Mouse (Mus musculus): ENCODE data around the gene Slc22a14.

- TF ChIP-seq CTCF (IDR thresholded peaks at IDR 0.05; ENCODE audit: extremely low read depth, insufficient read depth, low read length) (no peak), POLR2A (IDR thresholded peaks at IDR 0.05; ENCODE audit: extremely low read depth, insufficient read depth, low read length) (no peak)
These were observed 145.1 kb downstream of the Slc22a14 start for GRCm38 (mm10) chr9:119220249-119220648.
